Mouse (Mus musculus): ENCODE data around the gene Ubash3b.

Gene Ubash3b

DNA sequence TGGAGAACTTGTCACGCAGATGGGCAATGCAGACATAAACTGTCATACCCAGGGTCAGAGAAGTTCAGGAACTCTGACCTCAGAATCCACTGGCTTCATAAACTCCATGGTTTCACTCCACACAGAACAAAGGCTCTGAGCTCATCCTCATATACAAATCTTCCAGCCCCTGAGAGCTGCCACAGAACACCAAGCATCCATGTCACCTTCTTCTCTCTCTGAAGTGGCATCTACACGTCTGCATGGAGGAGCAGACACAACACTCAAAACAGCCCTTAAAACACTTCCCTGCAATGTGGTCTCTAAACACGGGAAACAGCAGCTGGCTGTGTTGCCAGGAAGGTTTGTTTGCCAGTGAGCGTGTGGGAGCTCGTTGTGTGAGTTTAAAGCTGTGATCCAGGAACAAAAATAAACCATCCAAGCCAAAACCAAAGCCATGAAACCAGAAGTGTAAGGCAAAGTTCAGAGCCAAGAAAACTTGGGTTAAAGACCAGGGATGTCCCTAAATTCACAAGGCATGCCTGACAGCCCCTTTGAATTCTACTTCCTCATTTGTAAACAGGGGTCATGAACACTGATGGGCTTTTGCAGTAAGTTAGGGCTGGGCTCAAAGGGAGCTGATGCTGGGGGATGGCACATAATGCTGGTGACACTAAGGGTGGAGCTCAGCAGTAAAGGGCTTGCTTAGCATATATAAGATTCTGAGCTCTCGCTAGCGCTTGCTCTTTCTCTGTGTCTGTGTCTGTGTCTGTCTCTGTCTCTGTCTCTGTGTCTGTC is 24.6 kb downstream of the Ubash3b start:
- DNase-seq (ENCODE audit: low read depth, low spot score), result no peak

DNA sequence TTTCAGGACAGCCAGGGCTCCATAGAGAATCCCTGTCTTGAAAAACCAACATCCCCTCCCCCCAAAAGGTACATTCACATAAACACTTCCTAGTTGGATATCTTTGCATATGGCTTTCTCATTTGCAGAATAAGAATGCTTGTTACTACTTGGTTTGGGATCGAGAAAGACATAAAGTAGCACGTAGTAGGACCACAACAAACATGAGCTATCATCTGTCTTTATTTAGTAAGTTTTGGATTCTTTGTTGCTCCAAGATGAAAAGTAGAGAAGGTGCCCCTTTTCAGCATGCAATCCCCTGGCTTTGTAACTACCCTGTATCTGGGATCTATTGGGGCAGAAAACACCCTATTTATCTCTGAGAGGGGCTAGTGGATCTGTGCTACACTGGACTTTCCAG is 25.2 kb downstream of the Ubash3b start:
- DNase-seq (ENCODE audit: low read depth, low spot score), result no peak

DNA sequence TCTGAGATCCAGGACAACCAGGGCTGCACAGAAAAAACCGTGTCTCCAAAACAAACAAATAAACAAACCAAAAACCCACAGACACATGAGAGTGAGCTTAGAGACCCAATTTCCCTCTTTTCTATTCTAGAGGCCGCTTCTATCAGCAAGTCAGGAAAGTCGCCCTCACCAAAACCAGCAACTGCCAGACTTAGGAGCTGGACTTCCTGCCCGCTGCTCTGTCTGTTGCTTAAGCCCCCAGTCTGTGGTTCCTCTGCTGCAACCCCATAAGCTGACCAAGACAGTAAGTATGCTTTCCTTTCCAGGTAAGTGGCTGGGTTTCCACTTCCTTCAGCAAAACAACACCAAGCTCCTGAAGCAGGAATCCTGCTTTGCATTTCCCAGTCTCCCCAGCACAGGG is 26.6 kb downstream of the Ubash3b start:
- no peak for DNase-seq (ENCODE audit: low read depth, low spot score)

DNA sequence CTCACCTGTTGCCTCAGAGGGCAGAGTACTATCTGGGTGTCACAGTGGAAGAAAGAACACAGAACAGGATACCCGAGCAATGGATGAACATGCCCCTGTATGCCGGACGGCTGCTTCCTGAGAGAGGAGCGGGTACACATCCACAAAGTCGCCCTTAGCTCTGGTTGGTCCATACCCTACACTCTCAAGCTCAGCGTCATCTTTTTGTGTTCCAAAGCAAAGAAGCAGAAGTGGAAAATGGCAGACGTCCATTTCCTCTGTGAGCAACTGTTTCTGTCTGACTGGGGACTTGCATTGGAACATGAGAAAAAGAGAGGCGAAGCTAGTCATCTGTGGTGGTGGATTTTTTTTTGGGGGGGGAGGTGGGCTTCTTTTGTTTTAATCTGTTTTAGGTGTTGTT is 30.9 kb downstream of the Ubash3b start:
- DNase-seq (ENCODE audit: low read depth, low spot score), result no peak

DNA sequence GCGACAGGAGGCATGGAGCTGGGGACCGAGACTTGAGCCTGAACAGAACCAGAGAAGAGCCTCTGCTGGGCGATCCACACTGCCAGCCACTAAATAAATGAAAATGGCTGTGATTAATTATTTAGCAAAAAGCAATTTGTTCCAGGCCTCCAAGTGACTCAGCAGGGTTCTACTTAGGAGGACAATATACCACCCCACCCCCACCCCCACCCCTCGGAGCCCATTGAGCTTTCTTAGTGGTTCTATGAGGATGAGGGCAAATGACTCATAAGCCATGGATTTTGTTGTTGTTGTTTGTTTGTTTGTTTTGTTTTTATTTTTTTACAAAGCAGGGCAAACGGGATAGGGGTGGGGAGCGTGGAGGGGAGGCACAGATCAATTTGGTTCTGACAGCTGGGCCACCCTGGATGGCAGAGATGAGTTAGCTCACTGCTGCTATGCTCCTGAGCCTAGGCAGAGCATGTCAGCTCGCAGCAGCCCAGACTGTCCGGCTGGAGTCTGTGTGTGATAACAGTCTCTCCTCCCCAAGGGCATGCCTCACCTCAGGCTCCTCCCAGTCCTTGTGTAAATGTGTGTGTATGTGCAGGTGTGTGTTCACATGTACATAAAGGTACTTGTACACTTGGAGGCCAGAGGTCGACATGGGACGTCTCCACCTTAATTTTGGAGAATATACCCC is 31.6 kb downstream of the Ubash3b start:
- no peak for DNase-seq (ENCODE audit: low read depth, low spot score)

DNA sequence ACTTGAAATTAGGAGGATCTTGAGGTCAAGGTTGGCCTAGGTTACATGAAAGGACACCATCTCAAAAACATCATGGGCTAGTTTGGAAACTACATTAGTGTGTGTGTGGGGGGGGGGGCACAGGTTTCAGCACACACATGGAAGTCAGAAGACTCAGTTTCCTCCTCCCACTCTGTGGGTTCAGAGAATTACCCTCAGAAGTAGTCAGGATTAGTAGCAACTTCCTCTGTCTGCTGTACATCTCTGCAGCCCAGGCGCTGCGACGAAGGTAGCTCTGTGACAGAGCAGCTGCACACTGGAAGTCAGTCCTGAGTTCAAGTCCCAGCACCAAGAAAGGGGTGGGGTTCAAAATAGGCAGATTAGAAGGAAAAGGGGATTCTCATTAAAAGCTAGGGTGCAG is 32.2 kb downstream of the Ubash3b start:
- DNase-seq (ENCODE audit: low read depth, low spot score), result no peak

DNA sequence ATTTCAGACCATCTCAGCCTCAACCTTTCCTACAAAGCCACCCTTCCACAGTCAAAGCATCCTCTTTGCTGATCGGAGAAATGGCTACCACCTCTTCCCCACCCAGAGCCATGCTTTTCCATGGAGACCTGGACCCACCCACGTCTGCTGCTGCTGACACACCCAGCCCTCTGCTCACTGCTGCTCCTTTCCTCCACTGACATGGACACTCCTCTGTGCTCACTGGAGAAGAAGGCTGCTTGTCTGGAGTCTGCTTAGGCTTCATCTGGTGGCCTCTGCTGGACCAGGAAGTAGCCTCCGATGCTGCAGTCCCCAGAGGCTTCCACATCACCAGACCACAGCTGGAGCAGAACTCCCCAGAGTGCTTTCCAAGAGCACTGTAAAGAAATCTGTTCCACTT is 34.8 kb downstream of the Ubash3b start:
- DNase-seq (ENCODE audit: low read depth, low spot score), result no peak

DNA sequence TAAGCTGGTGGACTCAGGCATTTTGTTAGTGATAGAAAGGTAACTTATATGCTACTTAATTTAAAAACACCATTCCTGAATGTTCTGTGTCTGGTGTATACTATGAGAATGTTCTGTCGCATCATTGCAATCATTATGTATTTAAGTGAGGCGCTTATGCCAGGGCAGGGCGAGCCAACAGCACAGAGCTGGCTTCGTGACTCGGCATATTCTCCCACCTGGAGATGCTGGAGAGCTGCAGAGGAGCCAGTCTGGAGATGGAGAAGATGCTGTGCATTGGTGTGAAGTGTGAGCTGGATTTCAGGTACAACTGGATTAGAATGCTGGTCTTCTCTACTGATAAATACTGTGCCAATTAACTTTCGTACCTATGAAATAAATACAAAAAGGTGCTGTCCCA is 37.2 kb downstream of the Ubash3b start:
- no peak for DNase-seq (ENCODE audit: low read depth, low spot score)

DNA sequence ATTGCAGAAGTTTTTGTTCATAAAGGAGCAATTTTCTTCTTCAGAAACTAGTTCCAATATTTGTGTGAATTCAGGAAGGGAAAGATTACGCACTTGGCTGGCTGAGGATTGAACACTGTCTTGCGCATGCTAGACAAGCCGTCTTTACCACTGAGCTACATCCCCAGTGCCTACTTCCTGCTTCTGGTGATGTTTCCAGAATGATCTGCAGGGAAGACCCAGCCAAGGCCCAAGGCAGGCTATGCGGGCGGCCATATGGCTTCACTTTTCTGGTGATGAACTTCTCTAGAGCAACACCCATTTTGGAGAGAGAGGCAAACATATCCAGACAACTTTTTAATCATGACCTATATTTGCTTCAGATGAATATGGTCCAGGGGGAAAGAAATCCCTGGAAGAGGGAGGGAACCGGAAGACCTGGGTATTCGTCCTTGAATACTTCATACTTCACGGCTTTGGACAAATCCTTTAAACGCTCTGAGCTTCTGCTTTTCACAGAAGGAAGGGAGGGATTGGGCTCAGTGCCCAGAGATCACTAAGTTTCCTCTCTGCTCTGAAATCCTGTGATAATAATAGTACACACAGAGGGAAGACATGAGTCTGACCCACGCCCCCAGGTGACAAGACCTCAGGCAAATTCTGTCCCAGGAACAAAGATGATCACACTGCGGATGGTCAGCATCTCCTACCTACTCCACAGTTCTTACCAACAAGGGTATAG is 38.9 kb downstream of the Ubash3b start:
- DNase-seq (ENCODE audit: low read depth, low spot score), result no peak

DNA sequence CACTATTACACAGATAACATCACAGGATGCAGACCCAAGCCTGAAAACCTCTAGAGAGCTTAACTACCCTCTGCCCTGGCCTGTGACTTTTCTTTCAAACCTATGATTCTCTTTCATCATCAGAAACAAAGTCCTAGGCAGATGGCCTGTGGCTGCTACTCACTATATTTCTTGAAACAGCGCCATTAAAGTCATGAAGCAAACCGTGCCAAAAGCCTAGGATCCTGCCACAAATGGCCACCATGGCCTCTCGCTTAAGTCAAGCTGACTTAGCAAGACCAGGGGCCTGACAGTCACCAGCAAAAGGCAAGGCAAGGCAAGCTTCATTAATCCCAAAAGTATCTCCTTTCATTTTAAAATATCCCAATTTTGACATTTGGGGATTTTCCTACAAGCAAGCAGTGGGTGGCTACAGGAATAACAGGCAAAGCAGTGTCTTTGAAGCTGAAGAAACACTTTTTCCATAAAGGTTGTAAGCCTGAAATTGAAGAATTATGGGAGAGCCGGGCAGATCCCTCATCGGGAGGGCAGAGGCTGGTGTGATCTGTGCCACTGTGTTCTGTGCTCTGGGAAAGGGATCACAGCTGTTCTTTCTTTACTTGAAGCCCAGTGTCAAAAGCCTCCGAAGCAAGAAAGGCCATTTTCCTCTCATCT is 39.7 kb downstream of the Ubash3b start:
- no peak for DNase-seq (ENCODE audit: low read depth, low spot score)

DNA sequence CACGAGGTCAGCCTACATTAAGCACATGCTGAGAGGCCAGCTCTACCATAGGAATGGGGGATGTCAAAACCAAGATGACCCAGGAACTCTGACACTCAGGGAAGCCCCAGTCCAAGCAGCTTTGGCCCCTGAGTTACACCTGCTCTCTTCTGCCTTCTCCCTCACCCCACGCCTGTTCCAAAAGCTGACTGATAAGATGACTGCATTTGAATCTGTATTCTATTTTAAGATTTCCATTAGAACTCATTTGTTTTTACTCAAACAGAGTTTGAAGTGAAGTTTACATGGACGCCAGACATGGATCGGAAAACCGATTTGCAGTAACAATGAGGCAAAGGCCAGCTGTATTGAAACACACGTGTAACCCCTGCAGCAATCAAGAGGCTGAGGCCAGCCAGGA is 41.5 kb downstream of the Ubash3b start:
- DNase-seq (ENCODE audit: low read depth, low spot score), result no peak

DNA sequence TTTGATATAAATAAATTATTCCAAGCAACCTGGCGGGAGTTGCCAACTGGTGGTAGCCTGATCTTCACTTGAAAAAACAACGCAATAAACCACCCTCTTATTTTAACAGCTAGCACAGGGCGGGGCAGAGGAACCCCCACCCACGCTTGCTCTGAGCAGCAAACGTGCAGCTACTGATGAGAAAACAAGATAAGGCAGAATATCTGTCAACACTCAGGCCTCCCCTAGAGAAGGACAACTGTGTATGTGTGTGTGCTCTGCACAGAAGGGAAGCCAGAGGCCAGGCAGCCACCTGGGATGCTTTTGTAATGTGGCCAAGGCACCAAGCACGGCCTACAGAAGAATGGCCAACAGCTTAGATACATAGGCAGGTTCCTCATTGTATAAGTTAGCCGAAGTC is 43.4 kb downstream of the Ubash3b start:
- DNase-seq (ENCODE audit: low read depth, low spot score), result no peak

DNA sequence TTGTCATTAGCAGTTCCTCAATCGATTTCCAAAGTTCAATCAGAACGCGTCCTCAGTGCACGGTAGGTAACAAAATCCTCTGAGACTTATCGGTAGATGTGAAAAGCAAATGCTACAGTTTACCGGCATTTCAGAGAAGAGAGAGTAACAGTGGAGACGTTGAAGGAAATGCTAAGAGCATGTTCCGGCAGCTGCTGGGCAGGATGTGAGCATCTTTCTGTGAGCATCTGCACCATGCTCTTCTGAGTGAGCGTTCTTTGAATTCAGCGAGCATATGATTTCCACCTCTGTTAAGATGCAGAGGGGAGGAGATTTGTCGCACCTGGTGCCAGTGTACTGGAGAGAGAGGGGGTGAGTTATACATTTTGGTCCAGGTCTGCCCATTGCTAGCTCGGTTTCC is 45.4 kb downstream of the Ubash3b start:
- no peak for DNase-seq (ENCODE audit: low read depth, low spot score)

DNA sequence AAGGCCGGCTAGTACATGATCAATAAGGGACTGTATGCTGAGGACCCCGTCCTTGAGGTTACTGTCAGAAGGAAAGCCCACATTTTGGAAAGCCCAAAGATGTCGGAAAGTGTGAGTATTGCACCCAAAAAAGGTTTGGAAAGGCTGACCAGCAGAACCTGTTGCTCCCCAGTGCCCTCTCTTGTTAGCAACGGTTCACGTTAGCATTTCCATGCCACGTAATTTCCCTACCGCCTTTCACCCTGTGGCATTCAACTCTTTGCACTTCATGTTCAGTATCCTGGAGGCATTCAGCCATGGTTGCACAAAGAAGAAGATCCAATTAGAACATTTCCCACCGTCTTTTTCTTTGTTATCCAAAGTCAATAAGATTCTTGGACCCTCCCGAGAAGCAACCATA is 47.1 kb downstream of the Ubash3b start:
- no peak for DNase-seq (ENCODE audit: low read depth, low spot score)

DNA sequence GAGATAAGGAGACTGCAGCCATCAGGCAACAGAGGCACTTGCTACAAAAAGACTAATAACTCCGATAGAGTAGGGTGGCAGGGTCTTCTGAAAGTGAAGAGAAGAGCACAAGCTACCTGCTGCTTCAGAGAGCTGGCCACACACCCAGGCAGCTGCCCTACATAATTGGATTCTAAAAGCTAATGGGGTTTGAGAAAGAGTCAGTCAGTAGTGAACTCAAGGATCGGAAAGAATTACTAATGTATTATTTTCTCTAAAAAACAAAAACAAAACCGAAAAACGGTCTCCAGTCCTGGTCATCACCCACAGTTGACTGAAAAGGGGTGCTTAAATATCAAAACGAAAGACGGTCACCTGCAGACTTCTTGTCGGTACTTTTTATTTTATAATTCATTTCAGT is 51.7 kb downstream of the Ubash3b start:
- DNase-seq (ENCODE audit: low read depth, low spot score), result no peak

DNA sequence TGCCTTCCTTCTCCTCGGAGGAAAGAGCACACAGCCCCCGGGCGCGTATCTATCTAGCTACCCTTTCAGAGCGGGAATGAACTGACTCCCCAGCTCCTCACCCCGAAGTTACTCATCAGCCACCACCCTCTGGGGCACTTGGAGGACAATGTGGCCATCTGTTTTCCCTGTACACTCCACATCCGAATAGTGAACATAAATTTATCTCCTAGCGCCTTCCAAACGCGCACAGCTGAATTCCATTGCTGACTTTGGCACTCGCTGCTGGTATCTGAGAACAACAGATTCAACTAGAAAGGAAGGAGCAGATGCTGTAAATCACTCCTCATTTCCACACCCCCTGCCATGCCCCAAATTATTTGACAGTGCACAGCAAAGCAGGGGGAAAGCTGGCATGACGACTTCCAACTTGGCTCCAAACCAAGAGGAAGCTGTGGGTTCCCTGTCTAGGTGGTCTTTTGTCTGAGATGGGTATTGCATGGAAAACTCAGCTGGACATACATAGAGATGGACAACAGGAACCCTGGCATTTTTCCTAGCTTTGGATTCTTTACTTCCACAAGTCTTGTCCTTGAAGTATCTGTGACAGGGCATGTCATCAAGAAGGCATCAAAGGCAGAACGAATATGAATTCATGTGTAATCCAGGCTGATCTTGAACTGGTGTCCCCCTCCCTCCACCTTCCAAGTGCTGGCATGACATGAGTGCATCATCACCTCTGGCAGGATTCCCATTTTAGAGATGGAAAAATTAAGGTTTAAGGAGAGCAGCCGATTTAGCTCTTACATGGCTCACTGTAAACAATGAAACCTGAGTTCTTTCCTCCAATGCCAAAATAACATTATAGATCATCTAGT is 52.9 kb downstream of the Ubash3b start:
- peak; percentile 79 for DNase-seq (ENCODE audit: low read depth, low spot score)

DNA sequence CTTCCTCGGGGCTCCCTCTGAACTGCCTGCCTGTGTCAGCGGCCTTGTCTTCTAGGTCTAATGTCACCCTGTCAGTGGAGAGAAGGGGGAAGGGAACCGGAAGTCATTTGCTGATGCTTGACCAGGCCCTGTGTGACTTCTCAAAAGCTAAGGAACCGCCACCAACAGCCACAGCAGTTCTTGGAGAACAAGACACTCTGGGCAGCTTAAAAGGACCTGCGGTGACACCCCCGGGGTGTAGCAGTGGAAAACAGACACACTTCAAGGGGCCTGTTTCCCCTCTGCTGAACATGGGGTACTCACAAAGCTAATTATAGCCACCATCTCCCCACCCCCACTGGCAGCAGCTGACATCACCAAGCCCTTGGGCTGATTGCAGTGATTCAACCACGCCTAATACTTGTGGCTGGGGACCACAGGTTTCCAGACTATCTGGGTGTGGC is 56.3 kb downstream of the Ubash3b start:
- DNase-seq (ENCODE audit: low read depth, low spot score), result no peak

DNA sequence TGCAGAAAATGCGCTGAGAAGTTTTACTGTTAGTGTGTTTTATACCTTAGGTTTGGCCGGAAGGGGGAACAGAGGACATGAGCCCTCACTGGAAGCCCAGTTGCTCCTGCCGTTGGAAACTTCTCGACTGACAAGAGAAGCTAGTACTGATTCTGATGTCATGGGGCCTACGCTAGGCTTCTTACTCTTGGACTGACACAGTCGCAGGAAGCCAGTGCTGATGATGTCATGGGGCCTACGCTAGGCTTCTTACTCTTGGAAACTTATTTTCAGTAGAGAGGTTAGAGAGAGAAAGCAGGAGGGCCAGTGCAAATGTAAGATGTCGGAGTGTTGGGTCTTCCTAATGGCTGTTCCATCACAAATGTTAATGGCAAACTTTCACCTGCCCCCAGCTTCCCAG is 57.8 kb downstream of the Ubash3b start:
- no peak for DNase-seq (ENCODE audit: low read depth, low spot score)

DNA sequence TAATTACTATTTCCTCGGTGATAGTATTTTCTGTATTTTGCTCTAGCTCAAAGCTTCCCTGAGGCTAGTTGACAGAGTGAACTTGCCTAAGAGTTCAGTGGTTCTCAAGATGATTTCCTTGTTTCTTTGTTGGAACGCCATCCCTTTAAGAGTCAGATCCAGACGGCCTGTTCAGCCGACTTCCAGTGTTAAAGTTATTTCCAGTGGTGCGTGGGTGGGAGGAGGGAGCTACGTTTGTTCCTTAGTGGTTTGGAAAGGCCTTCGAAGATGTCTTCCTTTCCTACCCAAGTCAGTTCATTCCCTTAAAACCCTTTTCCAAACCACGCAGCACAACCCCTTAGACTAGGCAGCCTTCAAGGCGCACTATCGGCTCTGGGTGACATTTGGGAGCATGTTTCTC is 58.9 kb downstream of the Ubash3b start:
- DNase-seq (ENCODE audit: low read depth, low spot score), result no peak

DNA sequence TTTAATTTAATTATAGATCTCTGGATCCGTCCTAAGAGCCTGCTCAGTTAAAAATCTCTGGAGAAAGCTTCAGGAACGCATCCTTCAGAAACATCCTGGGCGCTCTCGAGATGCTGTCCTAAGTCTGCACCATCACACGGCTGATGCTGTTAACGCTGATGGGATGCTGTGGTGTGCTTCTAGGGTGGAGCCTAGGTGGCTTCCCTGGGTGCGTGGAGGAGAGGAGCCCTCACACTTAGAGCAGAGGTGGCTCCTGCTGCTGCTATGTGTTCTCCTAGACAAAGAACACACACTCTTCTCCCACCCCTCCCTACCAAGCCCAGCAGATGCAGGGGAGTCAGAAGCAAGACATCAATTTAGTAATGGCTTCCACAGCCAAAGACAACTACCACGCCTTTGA is 61.6 kb downstream of the Ubash3b start:
- no peak for DNase-seq (ENCODE audit: low read depth, low spot score)

DNA sequence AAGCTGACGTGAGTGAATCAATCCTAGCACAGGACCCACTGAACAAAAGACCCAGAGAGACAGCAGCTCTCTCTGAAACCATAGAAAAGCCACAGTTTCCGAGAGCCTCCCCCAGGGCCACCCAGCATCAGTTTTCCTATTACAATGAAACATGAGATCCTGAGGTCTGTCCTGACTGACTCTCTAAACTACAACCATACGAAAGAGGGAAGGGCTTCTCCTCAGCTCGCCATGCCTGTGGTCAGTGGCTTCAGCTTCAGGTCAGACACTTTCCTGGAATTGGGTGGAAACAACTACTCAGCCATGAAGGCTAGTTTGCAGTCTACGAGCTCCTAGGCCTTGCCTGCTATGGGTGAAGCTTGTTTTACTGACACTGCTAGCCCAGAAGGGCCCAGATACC is 62.4 kb downstream of the Ubash3b start:
- DNase-seq (ENCODE audit: low read depth, low spot score), result no peak
